Mouse (Mus musculus) midbrain, postnatal 0 days (tissue): ENCODE results near the gene Bicdl1. TPM values are rescaled to one million over a fixed set of nuclear protein-coding genes. Genes with fewer than 3 reads are reported as not detected.

Source experiments
- ATAC-seq: fragments of 200-750 bp; cut with Nextera tagmentation; 2 replicates; pipeline ENCODE4 v1.8.0; 2017; ENCODE audit warnings: moderate number of reproducible peaks, mild to moderate bottlenecking, moderate TSS enrichment, moderate library complexity; ENCODE audit not compliant: low FRiP score
- DNase-seq: peaks from one replicate; pipeline ENCODE4 v3.0.0-alpha.2; 2015; ENCODE audit warnings: low spot score
- H3K27ac ChIP-seq: fragments of 300-500 bp; sonication (generic); 2 replicates; pipeline ENCODE4 v1.5.1; 2014; ENCODE audit warnings: low read depth, mild to moderate bottlenecking, low read length, mixed read lengths
- H3K27me3 ChIP-seq: fragments of 300-500 bp; sonication (generic); 2 replicates; pipeline ENCODE4 v1.6.1; 2014; ENCODE audit warnings: low read length, control low read depth, mixed read lengths; ENCODE audit not compliant: insufficient read depth
- H3K36me3 ChIP-seq: fragments of 300-500 bp; sonication (generic); 2 replicates; pipeline ENCODE4 v1.6.1; 2014; ENCODE audit warnings: low read length, control low read depth, mixed read lengths; ENCODE audit not compliant: insufficient read depth
- H3K4me1 ChIP-seq: fragments of 300-500 bp; sonication (generic); 2 replicates; pipeline ENCODE4 v1.6.1; 2014; ENCODE audit warnings: mild to moderate bottlenecking, control low read depth, antibody characterized with exemption, low read length, mixed read lengths; ENCODE audit not compliant: insufficient read depth
- H3K4me2 ChIP-seq: fragments of 300-500 bp; sonication (generic); 2 replicates; pipeline ENCODE4 v1.6.1; 2014; ENCODE audit warnings: low read depth, mild to moderate bottlenecking, low read length, mixed read lengths; ENCODE audit not compliant: poor library complexity, severe bottlenecking
- H3K4me3 ChIP-seq: fragments of 300-500 bp; sonication (generic); 2 replicates; pipeline ENCODE4 v1.5.1; 2014; ENCODE audit warnings: low read depth, mild to moderate bottlenecking, low read length, moderate library complexity
- H3K9ac ChIP-seq: fragments of 300-500 bp; sonication (generic); replicated peaks from 2 replicates; pipeline ENCODE4 v1.6.1; 2014; ENCODE audit warnings: mild to moderate bottlenecking, low read length, moderate library complexity, mixed read lengths; ENCODE audit not compliant: poor library complexity, severe bottlenecking
- H3K9me3 ChIP-seq: fragments of 300-500 bp; sonication (generic); 2 replicates; pipeline ENCODE4 v1.6.1; 2016; ENCODE audit warnings: low read length, control low read depth
- CTCF ChIP-seq: IDR thresholded peaks from 2 replicates; pipeline ENCODE4 v1.5.1; 2016; ENCODE audit warnings: antibody characterized with exemption, mild to moderate bottlenecking
- WGBS: fragments of 180-500 bp; shearing (Covaris S2); extraction: QIAGEN DNeasy Blood & Tissue Kit; methylation state at CpG from one replicate; pipeline ENCODE4 v1.1.7; 2014; 5-methylcytosine and 5-hydroxymethylcytosine counted together
- polyA plus RNA-seq: library from polyadenylated mRNA; unstranded; fragments of >200 nt; fragmentation: Nextera tagmentation; extraction: Ambion mirVana; gene quantifications from 2 replicates; pipeline ENCODE4 v1.2.1, GENCODE M21; 2015
- total RNA-seq: library from RNA; depleted of rRNA; stranded (reverse); fragments of >200 nt; gene quantifications from 2 replicates; pipeline ENCODE4 v1.2.3, GENCODE M21; 2014

Gene Bicdl1
- total and polyA plus RNA-seq, 2 experiments from 2014 or later, result 34.4 to 185 TPM

- Histone ChIP-seq H3K4me2 (peak overlapping the region; percentile 60), H3K27me3 (no peaks in the 10 kb centered on the region), H3K27ac (peak overlapping the region; percentile 97), H3K4me3 (peak overlapping the region; percentile 87), H3K4me1 (peaks cover 9% of the 10 kb centered on the region; the same call in 1 of the 2 replicates), H3K9me3 (no peaks in the 10 kb centered on the region), H3K36me3 (no peaks in the 10 kb centered on the region), H3K9ac (peak overlapping the region; percentile 85)
- ATAC-seq (peak; percentile 72), DNase-seq (peak; percentile 92)
- TF ChIP-seq CTCF, result peak; percentile 83
- under 1% methylated on average over 9 of the region's 9 CpGs for WGBS
Measured at GRCm38 (mm10) chr5:115732849-115733216, 1.4 kb upstream of the Bicdl1 start.

- under 1% methylated on average over 39 of the region's 91 CpGs for WGBS
- no peaks in the 10 kb centered on the region for H3K9me3 ChIP-seq
- peaks cover 9% of the 10 kb centered on the region; the same call in 1 of the 2 replicates for H3K4me1 ChIP-seq
- H3K27me3 ChIP-seq, result no peaks in the 10 kb centered on the region
- H3K27ac ChIP-seq, result peak overlapping the region; percentile 97
- peak; percentile 90 for ATAC-seq
- peak overlapping the region; percentile 60 for H3K4me2 ChIP-seq
- H3K36me3 ChIP-seq, result no peaks in the 10 kb centered on the region
- no peak for TF ChIP-seq CTCF
- H3K9ac ChIP-seq, result peak overlapping the region; percentile 85
- DNase-seq, result peak; percentile 93
- peak overlapping the region; percentile 87 for H3K4me3 ChIP-seq
Measured at GRCm38 (mm10) chr5:115732176-115732848, 891 bp upstream of the Bicdl1 start.

- ATAC-seq (peak; percentile 14), DNase-seq (peak; percentile 38)
- peak overlapping the region; percentile 87 for H3K4me3 ChIP-seq
- peak overlapping the region; percentile 60 for H3K4me2 ChIP-seq
- TF ChIP-seq CTCF, result no peak
- peaks cover 9% of the 10 kb centered on the region; the same call in 1 of the 2 replicates for H3K4me1 ChIP-seq
- no peaks in the 10 kb centered on the region for H3K36me3 ChIP-seq
- 0% methylated on average over 16 of the region's 72 CpGs for WGBS
- peak overlapping the region; percentile 85 for H3K9ac ChIP-seq
- no peaks in the 10 kb centered on the region for H3K9me3 ChIP-seq
- no peaks in the 10 kb centered on the region for H3K27me3 ChIP-seq
- peak overlapping the region; percentile 97 for H3K27ac ChIP-seq
Measured at GRCm38 (mm10) chr5:115731732-115732175, 333 bp upstream of the Bicdl1 start.

DNA sequence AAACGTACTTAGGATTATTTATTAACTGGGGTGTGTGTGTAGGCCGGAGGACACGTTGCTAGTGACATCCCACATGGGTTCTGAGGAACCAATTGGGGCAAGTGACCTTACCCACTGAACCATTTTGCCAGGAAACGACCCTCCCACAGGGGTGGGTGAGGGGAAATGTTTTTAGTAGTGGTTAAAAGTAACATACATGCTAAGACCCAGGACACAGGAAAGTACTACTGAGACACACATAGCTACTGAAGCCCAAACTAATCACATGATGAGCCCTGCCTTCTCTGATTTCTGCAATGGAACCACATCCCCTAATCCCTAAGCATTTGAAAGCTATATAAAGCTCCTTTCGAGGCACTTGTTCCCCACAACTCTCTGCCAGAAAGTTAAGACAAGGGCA lies 1.1 kb downstream of the Bicdl1 start:
- peaks cover 9% of the 10 kb centered on the region; the same call in 1 of the 2 replicates for H3K4me1 ChIP-seq
- no peaks in the 10 kb centered on the region for H3K36me3 ChIP-seq
- TF ChIP-seq CTCF, result no peak
- ATAC-seq (no peak), DNase-seq (no peak)
- H3K27ac ChIP-seq, result peak overlapping the region; percentile 97; the same call in 1 of the 2 replicates
- H3K4me3 ChIP-seq, result peak overlapping the region; percentile 87
- H3K9me3 ChIP-seq, result no peaks in the 10 kb centered on the region
- peak overlapping the region; percentile 60 for H3K4me2 ChIP-seq
- WGBS, result 59% methylated on average over 5 of the region's 5 CpGs
- no peaks in the 10 kb centered on the region for H3K27me3 ChIP-seq
- peak overlapping the region; percentile 85 for H3K9ac ChIP-seq

DNA sequence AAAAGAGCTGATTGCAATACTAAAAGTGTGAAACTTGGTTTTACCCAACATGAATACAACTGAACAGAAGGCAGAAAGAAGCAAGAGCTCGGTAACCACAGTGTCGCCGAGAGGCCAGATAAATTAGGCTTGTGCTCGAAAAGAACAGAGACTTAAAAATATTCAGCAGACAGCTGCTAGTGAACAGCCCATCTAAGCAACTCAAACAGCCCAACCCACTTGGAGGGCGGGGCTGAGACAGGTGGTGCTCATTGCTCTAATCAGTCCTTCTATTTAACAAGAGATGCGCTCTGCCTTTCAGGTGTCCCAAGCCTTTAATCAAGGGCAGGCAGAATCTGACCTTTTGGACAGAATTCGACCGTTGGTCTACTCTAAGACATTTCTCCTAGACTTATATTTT lies 4.8 kb downstream of the Bicdl1 start:
- DNase-seq, result no peak
- Histone ChIP-seq H3K27ac (no peak overlapping the region), H3K4me2 (no peak overlapping the region), H3K4me3 (no peak overlapping the region), H3K9ac (no peak overlapping the region), H3K9me3 (no peaks in the 10 kb centered on the region), H3K27me3 (no peaks in the 10 kb centered on the region), H3K36me3 (peaks cover 12% of the 10 kb centered on the region; the same call in 1 of the 2 replicates), H3K4me1 (peaks cover 9% of the 10 kb centered on the region; the same call in 1 of the 2 replicates)
- TF ChIP-seq CTCF, result no peak
- ATAC-seq, result no peak
- WGBS, result 86% methylated on average over 8 of the region's 8 CpGs

- Histone ChIP-seq H3K9me3 (no peaks in the 10 kb centered on the region), H3K36me3 (peaks cover 12% of the 10 kb centered on the region; the same call in 1 of the 2 replicates), H3K9ac (no peak overlapping the region), H3K4me2 (no peak overlapping the region), H3K27ac (no peak overlapping the region), H3K4me3 (no peak overlapping the region), H3K4me1 (peaks cover 9% of the 10 kb centered on the region; the same call in 1 of the 2 replicates), H3K27me3 (no peaks in the 10 kb centered on the region)
- TF ChIP-seq CTCF, result no peak
- 80% methylated on average over 16 of the region's 16 CpGs for WGBS
- DNase-seq (no peak), ATAC-seq (no peak)
Measured at GRCm38 (mm10) chr5:115726019-115726418, 5.4 kb downstream of the Bicdl1 start.
